Mouse (Mus musculus) stomach, embryonic 14.5 days (tissue): ENCODE data around the gene Tcf25. TPM values are rescaled to one million over a fixed set of nuclear protein-coding genes. Genes with fewer than 3 reads are reported as not detected.
A peak's percentile ranks its signal among the peaks of the same experiment; 100 is the strongest.
"Not testable (repeated sequence)": the region's sequence is repeated elsewhere in the genome, so short reads cannot be mapped to it uniquely, and the experiment has no call there.

Experiments used
- ATAC-seq: fragments of 200-750 bp; cut with Nextera tagmentation; 2 replicates; pipeline ENCODE4 v1.8.0; 2017; ENCODE audit warnings: low read depth, moderate TSS enrichment; ENCODE audit not compliant: insufficient number of reproducible peaks, insufficient read depth, low FRiP score
- H3K27ac ChIP-seq: fragments of 300-500 bp; sonication (generic); 2 replicates; pipeline ENCODE4 v1.5.1; 2014; ENCODE audit warnings: mild to moderate bottlenecking, low read length, moderate library complexity, mixed read lengths
- H3K27me3 ChIP-seq: fragments of 300-500 bp; sonication (generic); 2 replicates; pipeline ENCODE4 v1.6.1; 2014; ENCODE audit warnings: low read length, control low read depth, mixed read lengths; ENCODE audit not compliant: control insufficient read depth, insufficient read depth
- H3K36me3 ChIP-seq: fragments of 300-500 bp; sonication (generic); 2 replicates; pipeline ENCODE4 v1.6.1; 2014; ENCODE audit warnings: mild to moderate bottlenecking, control low read depth, low read length, moderate library complexity, mixed read lengths; ENCODE audit not compliant: control insufficient read depth, insufficient read depth
- H3K4me1 ChIP-seq: fragments of 300-500 bp; sonication (generic); 2 replicates; pipeline ENCODE4 v1.6.1; 2014; ENCODE audit warnings: low read length, control low read depth, mixed read lengths; ENCODE audit not compliant: control insufficient read depth, insufficient read depth
- H3K4me2 ChIP-seq: fragments of 300-500 bp; sonication (generic); replicated peaks from 2 replicates; pipeline ENCODE4 v1.6.1; 2014; ENCODE audit warnings: low read depth, low read length, control low read depth
- H3K4me3 ChIP-seq: fragments of 300-500 bp; sonication (generic); 2 replicates; pipeline ENCODE4 v1.5.1; 2014; ENCODE audit warnings: low read depth, low read length, control low read depth
- H3K9ac ChIP-seq: fragments of 300-500 bp; sonication (generic); replicated peaks from 2 replicates; pipeline ENCODE4 v1.6.1; 2014; ENCODE audit warnings: low read depth, mild to moderate bottlenecking, control low read depth, low read length, moderate library complexity, mixed read lengths
- H3K9me3 ChIP-seq: fragments of 300-500 bp; sonication (generic); 2 replicates; pipeline ENCODE4 v1.6.1; 2016; ENCODE audit warnings: low read depth, low read length, control low read depth; ENCODE audit not compliant: control insufficient read depth
- WGBS: fragments of 180-500 bp; shearing (Covaris S2); extraction: QIAGEN DNeasy Blood & Tissue Kit; methylation state at CpG from one replicate; pipeline ENCODE4 v1.1.7; 2014; 5-methylcytosine and 5-hydroxymethylcytosine counted together
- polyA plus RNA-seq: library from polyadenylated mRNA; unstranded; fragments of >200 nt; fragmentation: Nextera tagmentation; extraction: Ambion mirVana; gene quantifications from 2 replicates; pipeline ENCODE4 v1.2.1, GENCODE M21; 2014

Tcf25 gene
- polyA plus RNA-seq, 1 experiment from 2014 or later = 177 TPM

DNA sequence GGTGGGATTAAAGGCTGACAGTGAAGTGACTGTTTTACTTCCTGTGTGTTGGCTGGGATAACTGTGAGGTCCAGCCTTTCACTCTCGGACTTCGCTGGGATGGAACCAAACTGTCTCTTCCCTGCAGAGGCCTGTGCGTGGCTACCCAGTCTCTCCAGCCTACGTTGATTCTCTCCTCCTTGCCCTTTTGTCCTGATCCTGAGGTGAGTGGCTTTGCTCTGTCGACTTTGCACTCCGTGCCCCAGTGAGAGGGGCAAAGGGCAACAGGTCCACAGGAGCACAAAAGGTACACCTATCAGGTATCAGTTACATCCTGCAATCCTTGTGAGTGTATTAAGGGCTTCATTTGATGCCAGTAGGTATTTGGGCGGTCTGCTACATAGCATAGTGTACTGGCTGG, 49.9 kb downstream of the Tcf25 start, which contains the start of gene Def8:
Def8 (plus strand) TSS at position 87 of the 400 bp plus-strand sequence.
- peak within 1 kb of the TSS; percentile 16 for H3K4me3 ChIP-seq
- WGBS = 76% methylated on average over 7 of the region's 7 CpGs
- H3K9ac ChIP-seq = no peak within 1 kb of the TSS

DNA sequence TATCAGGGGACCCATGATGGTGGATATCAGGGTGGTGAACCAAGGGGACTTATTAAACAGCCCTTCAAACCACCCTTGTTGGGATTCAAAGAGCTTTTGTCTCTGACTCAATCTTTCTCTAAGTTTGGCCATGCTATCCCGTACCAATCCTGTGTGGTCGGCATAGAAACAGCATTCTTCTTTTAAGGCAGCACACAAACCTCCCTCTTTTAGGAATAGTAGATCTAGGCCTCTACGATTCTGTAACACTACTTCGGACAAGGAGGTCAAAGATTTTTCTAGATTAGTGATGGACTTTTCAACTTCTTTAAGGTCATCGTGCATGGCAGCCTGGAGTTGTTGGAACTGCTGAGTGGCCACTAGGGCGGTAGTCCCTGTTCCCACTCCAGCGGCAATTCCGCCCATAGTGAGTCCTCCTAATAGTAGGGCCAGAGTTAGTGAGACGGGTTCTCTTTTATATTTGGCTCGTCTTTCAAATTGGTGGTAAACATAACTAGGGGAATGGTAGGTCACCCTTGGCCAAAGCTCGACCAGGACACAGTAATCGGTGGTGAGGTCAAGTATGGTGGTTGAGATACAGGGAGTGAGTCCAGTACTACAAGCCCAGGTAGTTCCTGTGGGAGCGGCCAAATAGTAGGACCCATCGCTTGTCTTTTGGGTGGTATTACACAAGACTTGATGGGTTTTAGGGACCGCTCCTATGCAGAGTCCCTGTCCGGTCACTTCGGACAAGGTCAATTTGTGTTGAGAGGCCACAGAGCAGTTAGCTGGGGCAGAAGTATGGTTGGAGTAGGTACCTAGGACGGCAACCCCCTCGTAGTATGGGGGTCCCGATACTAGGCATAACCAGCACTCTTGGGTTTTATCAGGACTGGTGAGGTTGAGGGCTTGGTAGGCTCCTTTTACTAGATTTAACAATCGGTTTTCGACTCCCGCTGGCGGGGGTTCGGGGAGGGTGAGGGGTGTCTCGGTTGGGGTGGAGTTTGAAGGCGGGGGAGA, 53.3 kb downstream of the Tcf25 start:
- H3K4me1 ChIP-seq = no peaks in the 10 kb centered on the region

More for the DNA sequence above, 49.9 kb downstream of the Tcf25 start, which contains the start of gene Def8:
- ATAC-seq = no peak
- Histone ChIP-seq H3K27ac (no peak within 1 kb of the TSS), H3K4me2 (peak within 1 kb of the TSS; percentile 23), H3K9me3 (peaks cover 23% of the 10 kb centered on the region; the same call in 1 of the 2 replicates), H3K27me3 (no peaks in the 10 kb centered on the region), H3K36me3 (no peaks in the 10 kb centered on the region), H3K4me1 (no peaks in the 10 kb centered on the region)

DNA sequence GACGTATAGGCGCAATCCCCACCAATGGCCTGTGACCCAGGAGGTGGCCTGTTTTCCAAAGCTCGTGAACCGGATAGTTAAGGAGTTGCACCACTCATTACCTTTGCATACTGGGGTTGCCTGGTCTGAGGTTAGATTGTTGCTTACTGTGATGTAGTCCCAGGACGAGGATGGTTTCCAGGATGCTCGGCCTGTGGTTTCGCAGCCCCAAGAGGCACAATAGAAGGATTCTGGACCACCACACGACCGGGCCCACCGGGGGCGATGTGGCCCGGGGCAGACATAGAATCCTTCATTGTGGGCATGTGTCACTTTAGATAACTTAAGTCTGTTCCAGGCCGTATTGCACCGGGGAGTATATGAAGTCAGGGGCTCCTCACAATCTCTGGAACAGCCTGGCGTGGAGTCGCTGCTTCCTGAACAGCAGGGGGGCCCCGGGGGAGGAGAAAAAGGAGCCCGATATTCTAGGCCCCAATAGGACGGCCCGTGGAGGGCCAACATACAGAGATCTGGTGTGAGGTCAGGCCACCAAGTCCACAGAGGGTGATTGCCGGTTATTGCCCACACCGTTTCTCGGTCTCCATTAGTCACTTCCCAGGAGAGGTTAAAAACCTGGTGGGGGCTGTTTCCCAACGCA, 54.2 kb downstream of the Tcf25 start:
- Histone ChIP-seq H3K4me1 (no peaks in the 10 kb centered on the region), H3K9me3 (peaks cover 45% of the 10 kb centered on the region), H3K4me3 (no peak overlapping the region), H3K27me3 (no peaks in the 10 kb centered on the region), H3K36me3 (no peaks in the 10 kb centered on the region), H3K9ac (no peak overlapping the region), H3K4me2 (no peak overlapping the region), H3K27ac (no peak overlapping the region)
- WGBS = 96% methylated on average over 24 of the region's 24 CpGs
- ATAC-seq = no peak

More for the DNA sequence above, 53.3 kb downstream of the Tcf25 start:
- Histone ChIP-seq H3K4me3 (no peak overlapping the region), H3K27me3 (no peaks in the 10 kb centered on the region), H3K9me3 (peaks cover 37% of the 10 kb centered on the region), H3K4me2 (no peak overlapping the region), H3K36me3 (no peaks in the 10 kb centered on the region), H3K27ac (no peak overlapping the region), H3K9ac (no peak overlapping the region)
- no peak for ATAC-seq
- WGBS = 97% methylated on average over 27 of the region's 27 CpGs

DNA sequence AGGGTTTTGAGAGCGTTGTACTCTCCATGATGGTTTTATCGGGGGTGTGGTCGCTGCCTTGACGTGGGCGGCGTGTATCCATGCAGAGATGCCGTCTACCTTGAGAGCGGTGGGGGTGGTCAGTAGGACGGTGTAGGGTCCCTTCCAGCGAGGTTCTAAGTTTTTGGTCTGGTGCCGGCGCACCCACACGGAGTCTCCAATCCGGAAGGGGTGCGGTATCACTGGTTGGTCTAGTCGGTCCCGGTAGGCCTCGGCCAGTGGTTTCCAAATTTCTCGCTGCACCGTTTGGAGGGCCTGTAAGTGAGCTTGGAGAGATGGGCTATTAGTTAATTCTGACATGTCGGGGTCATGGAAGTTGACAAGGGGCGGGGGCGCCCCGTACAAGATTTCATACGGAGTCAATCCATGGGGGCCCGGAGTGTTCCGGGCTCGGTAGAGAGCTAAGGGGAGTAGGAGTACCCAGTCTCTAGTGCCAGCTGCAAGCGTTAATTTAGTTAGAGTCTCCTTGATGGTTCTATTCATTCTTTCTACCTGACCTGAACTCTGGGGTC, 54.9 kb downstream of the Tcf25 start:
- Histone ChIP-seq H3K4me2 (no peak overlapping the region), H3K27me3 (no peaks in the 10 kb centered on the region), H3K36me3 (no peaks in the 10 kb centered on the region), H3K4me1 (no peaks in the 10 kb centered on the region), H3K27ac (no peak overlapping the region), H3K9ac (no peak overlapping the region), H3K4me3 (no peak overlapping the region), H3K9me3 (peaks cover 49% of the 10 kb centered on the region)
- 97% methylated on average over 29 of the region's 29 CpGs for WGBS
- ATAC-seq = no peak

DNA sequence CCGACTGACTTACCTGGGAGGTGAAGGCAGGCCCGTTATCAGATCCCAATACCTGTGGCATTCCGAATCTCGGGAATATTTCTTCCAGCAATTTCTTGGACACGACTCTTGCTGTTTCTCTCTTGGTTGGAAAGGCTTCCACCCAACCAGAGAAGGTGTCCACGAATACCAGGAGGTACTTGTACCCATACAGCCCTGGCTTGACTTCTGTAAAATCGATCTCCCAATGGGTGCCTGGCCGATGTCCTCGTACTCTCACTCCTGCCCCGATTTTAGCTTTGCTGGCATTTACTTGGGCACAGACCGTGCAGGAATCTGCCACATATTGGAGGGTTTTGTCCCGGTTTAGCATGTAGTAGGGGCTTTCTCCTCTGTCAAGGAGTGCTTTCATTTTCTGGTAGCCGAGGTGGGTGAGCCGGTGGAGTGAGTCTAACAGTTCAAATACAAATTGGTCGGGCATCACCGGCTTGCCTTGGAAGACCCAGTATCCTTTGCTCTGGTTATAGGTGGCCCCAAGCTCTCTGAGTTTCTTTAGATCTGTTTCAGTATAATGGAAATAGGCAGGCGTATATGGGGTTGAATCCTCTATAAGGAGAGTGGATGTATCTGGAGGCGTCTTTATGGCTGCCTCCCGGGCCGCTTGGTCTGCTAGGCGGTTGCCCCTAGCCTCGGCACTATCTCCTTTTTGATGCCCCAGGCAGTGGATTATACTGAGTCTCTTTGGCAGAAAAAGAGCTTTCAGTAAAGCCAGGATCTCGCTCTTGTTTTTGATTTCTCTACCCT, 55.6 kb downstream of the Tcf25 start:
- H3K27ac ChIP-seq = no peak overlapping the region

DNA sequence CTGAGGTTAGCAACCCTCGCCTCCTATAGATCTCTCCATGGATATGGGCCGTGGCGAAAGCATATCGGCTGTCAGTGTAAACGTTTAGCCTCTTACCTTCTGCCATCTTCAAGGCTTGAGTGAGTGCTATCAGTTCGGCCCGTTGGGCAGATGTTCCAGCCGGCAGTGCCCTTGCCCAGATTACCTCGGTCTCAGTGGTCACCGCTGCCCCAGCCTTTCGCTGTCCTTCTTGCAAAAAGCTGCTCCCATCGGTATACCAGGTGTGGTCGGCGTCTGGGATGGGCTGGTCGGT, 56.1 kb downstream of the Tcf25 start:
- not testable (repeated sequence) for H3K27me3 ChIP-seq, H3K4me1 ChIP-seq, H3K36me3 ChIP-seq, H3K4me2 ChIP-seq, H3K4me3 ChIP-seq, ATAC-seq, H3K27ac ChIP-seq, H3K9ac ChIP-seq
- H3K9me3 ChIP-seq = peaks cover 53% of the 10 kb centered on the region
- WGBS = 97% methylated on average over 13 of the region's 15 CpGs

More for the DNA sequence above, 55.6 kb downstream of the Tcf25 start:
- Histone ChIP-seq H3K9me3 (peaks cover 49% of the 10 kb centered on the region), H3K4me3 (no peak overlapping the region), H3K27me3 (no peaks in the 10 kb centered on the region), H3K4me2 (no peak overlapping the region), H3K4me1 (no peaks in the 10 kb centered on the region), H3K9ac (no peak overlapping the region), H3K36me3 (no peaks in the 10 kb centered on the region)
- 93% methylated on average over 23 of the region's 23 CpGs for WGBS
- no peak for ATAC-seq

DNA sequence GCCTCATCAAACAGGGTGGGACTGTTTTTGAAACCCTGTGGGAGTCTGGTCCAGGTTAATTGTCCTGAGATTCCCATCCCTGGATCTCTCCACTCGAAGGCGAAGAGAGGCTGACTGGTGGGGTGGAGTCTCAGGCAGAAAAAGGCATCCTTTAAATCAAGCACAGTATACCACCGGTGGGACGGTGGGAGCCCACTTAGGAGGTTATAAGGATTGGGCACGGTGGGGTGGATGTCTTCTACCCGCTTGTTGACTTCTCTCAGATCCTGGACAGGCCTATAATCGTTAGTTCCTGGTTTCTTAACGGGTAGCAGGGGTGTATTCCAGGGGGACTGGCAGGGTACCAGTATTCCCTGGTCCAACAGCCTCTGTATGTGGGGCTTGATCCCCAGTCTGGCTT, 57.4 kb downstream of the Tcf25 start:
- not testable (repeated sequence) for H3K4me2 ChIP-seq, H3K4me3 ChIP-seq, H3K27me3 ChIP-seq, H3K36me3 ChIP-seq, H3K27ac ChIP-seq, H3K9ac ChIP-seq, ATAC-seq, H3K4me1 ChIP-seq
- H3K9me3 ChIP-seq = peaks cover 53% of the 10 kb centered on the region
- 95% methylated on average over 8 of the region's 8 CpGs for WGBS
